Mouse (Mus musculus): ENCODE results near the gene AC131692.1.

The AC131692.1 gene

GRCm38 (mm10) chr19:6094119-6094518 is at the start of gene AC131692.1:
TSS of gene AC131692.1 (plus strand) at chr19:6094419.
- no peak for DNase-seq (ENCODE audit: extremely low read depth, insufficient read length, low spot score)

- no peak for DNase-seq (ENCODE audit: extremely low read depth, insufficient read length, low spot score)
These were observed 48.6 kb upstream of the AC131692.1 start for GRCm38 (mm10) chr19:6045366-6046293.

GRCm38 (mm10) chr19:6046294-6047153 is 47.7 kb upstream of the AC131692.1 start, which contains the start of gene Syvn1:
TSS of gene Syvn1 (plus strand) at chr19:6046576.
- peak; percentile 93 for DNase-seq (ENCODE audit: extremely low read depth, insufficient read length, low spot score)

DNA sequence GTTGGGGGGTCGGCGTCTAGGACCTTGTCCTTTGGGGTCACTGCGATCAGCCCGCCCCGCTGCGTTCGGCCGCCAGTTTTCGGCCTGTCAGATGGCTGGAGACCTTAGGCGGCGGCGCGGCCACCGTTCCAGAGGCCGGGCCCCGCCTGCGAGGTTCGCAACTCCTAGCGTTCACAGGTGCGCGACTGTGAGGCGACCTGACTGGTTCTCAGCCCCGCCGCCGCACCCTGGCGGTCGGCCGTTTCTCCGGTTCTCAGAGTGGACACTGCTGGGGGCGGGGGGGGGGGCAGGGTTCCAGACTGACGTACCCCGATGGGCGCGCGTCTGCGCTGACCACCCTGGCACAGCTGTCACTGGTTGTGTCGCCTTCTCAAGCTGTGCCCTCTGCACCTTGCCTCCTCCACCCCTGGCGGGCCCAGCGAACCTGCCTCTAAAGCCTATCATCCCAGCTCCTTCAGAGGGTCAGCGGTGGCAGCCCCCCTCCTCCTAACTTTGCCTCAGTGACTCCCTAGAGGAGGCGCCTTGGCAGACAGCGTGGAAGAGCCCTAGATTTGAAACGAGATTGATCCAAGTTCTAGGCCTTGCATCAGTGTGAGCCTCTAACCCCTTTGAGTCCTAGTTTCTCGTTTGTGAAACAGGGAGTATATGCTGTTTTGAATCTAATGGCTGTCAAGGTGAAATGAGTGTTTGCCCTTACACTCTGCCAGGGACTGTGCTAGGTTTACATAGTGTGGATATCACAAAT is 46.9 kb upstream of the AC131692.1 start:
- no peak for DNase-seq (ENCODE audit: extremely low read depth, insufficient read length, low spot score)

DNA sequence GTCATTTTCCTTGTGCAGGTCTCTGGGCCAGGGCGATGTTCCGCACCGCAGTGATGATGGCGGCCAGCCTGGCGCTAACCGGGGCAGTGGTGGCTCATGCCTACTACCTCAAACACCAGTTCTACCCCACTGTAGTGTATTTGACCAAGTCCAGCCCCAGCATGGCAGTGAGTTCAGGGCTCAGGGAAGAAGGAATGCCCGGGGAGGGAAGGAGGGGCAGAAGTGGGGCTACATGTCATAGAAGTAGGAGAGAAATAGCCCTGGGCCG is 46.4 kb upstream of the AC131692.1 start:
- no peak for DNase-seq (ENCODE audit: extremely low read depth, insufficient read length, low spot score)

DNA sequence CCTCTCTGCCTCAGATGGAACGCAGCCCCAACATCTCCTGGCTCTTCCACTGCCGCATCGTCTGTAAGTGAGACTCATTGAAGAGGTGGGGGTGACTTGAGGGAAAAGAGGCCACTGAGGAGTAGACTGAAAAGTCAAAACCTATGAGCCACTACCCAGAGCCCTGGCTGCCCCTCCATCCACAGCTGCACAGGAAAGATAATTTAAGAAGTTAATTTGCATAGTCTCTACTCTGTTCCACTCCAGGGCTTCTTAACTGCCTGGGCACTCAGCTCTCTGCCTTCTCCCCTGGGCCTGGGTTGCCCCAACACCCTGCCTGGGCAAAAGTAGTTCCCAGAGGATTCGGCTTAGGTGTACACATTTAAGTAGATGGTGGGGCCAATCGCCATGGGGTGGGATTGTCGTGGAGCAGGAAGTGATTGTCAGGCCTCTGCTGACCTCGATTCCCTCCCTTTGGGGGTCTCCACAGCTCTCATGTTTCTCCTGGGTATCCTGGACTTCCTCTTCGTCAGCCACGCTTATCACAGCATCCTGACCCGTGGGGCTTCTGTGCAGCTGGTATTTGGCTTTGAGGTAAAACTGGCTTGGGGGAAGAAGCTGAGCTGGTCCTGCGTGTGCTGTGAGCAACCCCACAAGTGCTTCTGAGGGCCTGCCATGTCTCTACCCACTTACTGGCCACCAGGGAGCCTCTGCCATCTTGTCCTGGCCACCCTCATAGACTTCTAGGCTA is 45.4 kb upstream of the AC131692.1 start:
- DNase-seq (ENCODE audit: extremely low read depth, insufficient read length, low spot score) = no peak

GRCm38 (mm10) chr19:6052516-6052915 is 41.7 kb upstream of the AC131692.1 start:
- no peak for DNase-seq (ENCODE audit: extremely low read depth, insufficient read length, low spot score)

DNA sequence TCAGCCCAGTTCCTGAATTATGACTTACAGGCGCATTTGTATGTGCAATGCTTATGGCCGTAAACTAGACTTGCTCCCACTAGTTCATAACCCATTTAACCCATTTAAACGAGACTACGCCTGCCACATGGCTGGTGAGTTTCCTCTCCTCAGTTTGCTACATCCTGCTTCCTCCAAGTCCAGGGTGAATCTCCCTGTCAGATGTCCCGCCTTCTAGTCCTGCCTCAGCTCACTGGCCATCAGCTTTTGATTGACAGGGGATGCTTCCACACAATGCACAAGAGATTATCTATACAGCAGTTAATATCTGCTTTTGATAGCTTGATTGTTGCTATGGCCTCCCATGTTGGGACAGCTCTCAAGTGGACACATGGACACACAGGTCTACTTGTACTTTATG is 39.9 kb upstream of the AC131692.1 start:
- DNase-seq (ENCODE audit: extremely low read depth, insufficient read length, low spot score) = no peak

- DNase-seq (ENCODE audit: extremely low read depth, insufficient read length, low spot score) = no peak
These were observed 37.5 kb upstream of the AC131692.1 start for GRCm38 (mm10) chr19:6056696-6057095.

DNA sequence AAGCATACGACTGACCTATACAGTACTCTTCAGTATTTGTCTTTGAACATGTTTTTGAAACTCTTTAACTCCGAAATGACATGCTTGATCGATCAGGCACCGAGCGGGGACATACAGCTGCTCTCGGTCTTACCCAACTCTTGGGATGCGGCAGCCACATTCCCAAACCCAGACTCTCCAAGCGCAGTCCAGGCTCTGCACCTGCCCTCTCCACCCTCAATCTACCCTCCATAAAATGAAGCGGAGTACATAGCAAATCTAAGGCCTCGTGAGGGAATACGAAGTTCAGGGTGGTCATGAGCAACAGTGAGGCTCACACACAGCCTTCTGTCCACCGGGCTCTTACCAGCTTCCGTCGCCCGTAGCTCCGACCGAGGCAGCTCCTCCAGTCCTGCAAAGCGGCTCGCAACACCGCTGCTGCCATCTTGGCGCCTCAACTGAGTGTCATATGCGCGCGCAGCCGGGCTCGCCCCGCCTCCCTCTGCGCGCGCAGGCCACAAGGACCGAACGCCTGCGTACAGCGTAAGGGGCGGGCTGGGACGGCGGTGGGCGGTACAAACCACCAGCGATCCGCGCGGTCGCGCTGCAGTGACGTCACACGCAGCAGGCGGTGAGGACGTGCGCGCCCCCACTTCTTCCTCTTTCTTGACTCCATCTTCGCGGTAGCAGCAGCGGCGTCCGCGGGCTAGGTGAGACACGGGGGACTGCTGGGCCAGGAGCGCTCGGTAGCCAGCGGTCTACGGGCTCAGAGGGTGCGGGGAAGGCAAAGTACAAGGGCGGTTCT is 36.7 kb upstream of the AC131692.1 start, which contains the start of the genes Mrpl49 and Fau:
Mrpl49 (minus strand) TSS at position 473 of the 784 bp plus-strand sequence.
Fau (plus strand) TSS at position 532 of the 784 bp plus-strand sequence.
- DNase-seq (ENCODE audit: extremely low read depth, insufficient read length, low spot score) = peak; percentile 98

DNA sequence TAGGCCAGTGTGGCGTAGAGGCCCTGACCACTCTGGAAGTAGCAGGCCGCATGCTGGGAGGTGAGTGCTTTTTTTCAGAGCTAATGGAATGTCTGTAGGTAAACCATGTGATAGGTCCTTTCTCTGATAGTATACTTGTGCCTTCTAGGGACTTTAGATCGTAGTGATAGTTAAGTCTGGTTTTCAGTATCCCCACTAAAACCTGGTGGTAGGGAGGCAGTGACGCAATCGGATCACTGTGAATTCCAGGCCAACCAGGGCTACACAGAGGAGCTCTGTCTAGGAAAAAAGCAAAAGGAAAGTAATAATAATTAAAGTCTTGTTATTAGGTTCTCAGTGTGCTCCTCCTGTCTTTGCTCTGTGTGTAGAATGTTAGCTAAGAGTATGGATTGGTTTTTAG is 35.7 kb upstream of the AC131692.1 start:
- no peak for DNase-seq (ENCODE audit: extremely low read depth, insufficient read length, low spot score)

- no peak for DNase-seq (ENCODE audit: extremely low read depth, insufficient read length, low spot score)
These were observed 35.3 kb upstream of the AC131692.1 start for GRCm38 (mm10) chr19:6058966-6059365.

- DNase-seq (ENCODE audit: extremely low read depth, insufficient read length, low spot score) = peak; percentile 87
These were observed 33.1 kb upstream of the AC131692.1 start, which contains the start of gene Znhit2 for GRCm38 (mm10) chr19:6061021-6061533. TSS of gene Znhit2 (plus strand) at chr19:6061192.

DNA sequence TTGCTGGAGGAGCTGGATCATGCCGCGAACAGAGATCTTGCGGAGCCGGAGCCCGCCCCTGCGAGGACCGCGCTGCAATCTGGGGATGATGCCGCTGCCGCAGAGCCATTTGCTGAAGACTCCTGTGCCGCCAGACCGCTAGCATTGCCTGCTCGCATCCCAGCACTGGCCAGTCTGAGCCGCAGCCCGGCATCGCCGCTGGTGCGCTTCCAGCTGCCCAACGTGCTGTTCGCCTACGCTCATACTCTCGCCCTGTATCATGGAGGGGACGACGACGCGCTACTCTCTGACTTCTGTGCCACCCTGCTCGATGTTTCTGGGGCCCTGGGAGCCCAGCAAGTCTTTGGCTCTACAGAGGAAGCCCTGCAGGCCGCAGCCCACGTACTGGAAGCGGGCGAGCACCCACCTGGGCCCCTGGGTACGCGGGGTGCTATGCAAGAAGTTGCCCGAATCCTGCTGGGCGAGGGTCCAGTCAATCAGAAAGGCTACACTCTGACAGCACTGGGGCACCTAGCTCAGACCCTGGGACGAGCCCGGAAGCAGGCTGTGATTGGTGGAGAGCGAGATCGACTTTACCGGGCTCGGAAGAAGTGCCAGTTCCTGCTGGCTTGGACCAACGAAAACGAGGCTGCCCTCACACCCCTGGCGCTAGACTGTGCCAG is 32.4 kb upstream of the AC131692.1 start:
- peak; percentile 65 for DNase-seq (ENCODE audit: extremely low read depth, insufficient read length, low spot score)

DNA sequence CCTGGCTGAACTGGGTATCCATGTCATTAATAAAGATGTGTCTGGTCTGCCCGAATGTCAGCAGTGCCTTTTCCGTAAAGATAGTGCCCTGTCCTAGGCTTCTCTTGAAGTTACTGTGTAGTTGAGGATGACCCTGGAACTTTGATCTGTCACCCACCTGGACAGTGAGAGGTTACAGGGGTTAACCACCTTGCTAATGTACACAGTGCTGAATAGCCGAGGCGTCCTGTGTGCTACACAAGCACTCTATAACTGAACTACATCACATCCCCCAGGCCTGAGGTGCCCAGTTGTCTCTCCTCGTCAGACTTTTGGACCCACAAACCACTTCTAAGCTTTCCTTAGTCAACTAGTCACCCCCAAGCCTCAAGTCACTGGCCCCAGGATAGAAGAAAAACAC is 31.8 kb upstream of the AC131692.1 start:
- DNase-seq (ENCODE audit: extremely low read depth, insufficient read length, low spot score) = no peak

- DNase-seq (ENCODE audit: extremely low read depth, insufficient read length, low spot score) = no peak
These were observed 31.1 kb upstream of the AC131692.1 start for GRCm38 (mm10) chr19:6063081-6063480.

GRCm38 (mm10) chr19:6066571-6066970 is 27.6 kb upstream of the AC131692.1 start:
- no peak for DNase-seq (ENCODE audit: extremely low read depth, insufficient read length, low spot score)

GRCm38 (mm10) chr19:6067011-6067723 is 27.1 kb upstream of the AC131692.1 start:
- DNase-seq (ENCODE audit: extremely low read depth, insufficient read length, low spot score) = peak; percentile 78
